Mouse (Mus musculus) midbrain, embryonic 15.5 days (tissue): ENCODE measurements around the gene Mrgpra2a. TPM values are rescaled to one million over a fixed set of nuclear protein-coding genes. Genes with fewer than 3 reads are reported as not detected.
"Not testable (repeated sequence)": the region's sequence is repeated elsewhere in the genome, so short reads cannot be mapped to it uniquely, and the experiment has no call there.

Experiments used
- ATAC-seq: fragments of 200-750 bp; cut with Nextera tagmentation; replicated peaks from 2 replicates; pipeline ENCODE4 v1.8.0; 2017; ENCODE audit warnings: moderate TSS enrichment
- H3K27ac ChIP-seq: fragments of 300-500 bp; sonication (generic); 2 replicates; pipeline ENCODE4 v1.5.1; 2015; ENCODE audit warnings: mild to moderate bottlenecking, inconsistent platforms
- H3K27me3 ChIP-seq: fragments of 300-500 bp; sonication (generic); replicated peaks from 2 replicates; pipeline ENCODE4 v1.6.1; 2015; ENCODE audit warnings: inconsistent platforms
- H3K36me3 ChIP-seq: fragments of 300-500 bp; sonication (generic); replicated peaks from 2 replicates; pipeline ENCODE4 v1.6.1; 2015; ENCODE audit warnings: inconsistent platforms
- H3K4me1 ChIP-seq: fragments of 300-500 bp; sonication (generic); 2 replicates; pipeline ENCODE4 v1.6.1; 2015; ENCODE audit warnings: inconsistent platforms
- H3K4me2 ChIP-seq: fragments of 300-500 bp; sonication (generic); 2 replicates; pipeline ENCODE4 v1.6.1; 2015; ENCODE audit warnings: inconsistent platforms, mild to moderate bottlenecking, moderate library complexity
- H3K4me3 ChIP-seq: fragments of 300-500 bp; sonication (generic); 2 replicates; pipeline ENCODE4 v1.5.1; 2015; ENCODE audit warnings: mild to moderate bottlenecking, inconsistent platforms
- H3K9ac ChIP-seq: fragments of 300-500 bp; sonication (generic); 2 replicates; pipeline ENCODE4 v1.6.1; 2015; ENCODE audit warnings: mild to moderate bottlenecking, inconsistent platforms
- H3K9me3 ChIP-seq: fragments of 300-500 bp; sonication (generic); 2 replicates; pipeline ENCODE4 v1.6.1; 2016; ENCODE audit warnings: inconsistent platforms
- WGBS: fragments of 180-500 bp; shearing (Covaris S2); methylation state at CpG from one replicate; pipeline ENCODE4 v1.1.7; 2015; ENCODE audit warnings: mixed read lengths; 5-methylcytosine and 5-hydroxymethylcytosine counted together
- polyA plus RNA-seq: library from polyadenylated mRNA; unstranded; fragments of >200 nt; fragmentation: Nextera tagmentation; extraction: Ambion mirVana; gene quantifications from 2 replicates; pipeline ENCODE4 v1.2.1, GENCODE M21; 2015

Gene Mrgpra2a
- not detected in 2 replicates for polyA plus RNA-seq

DNA sequence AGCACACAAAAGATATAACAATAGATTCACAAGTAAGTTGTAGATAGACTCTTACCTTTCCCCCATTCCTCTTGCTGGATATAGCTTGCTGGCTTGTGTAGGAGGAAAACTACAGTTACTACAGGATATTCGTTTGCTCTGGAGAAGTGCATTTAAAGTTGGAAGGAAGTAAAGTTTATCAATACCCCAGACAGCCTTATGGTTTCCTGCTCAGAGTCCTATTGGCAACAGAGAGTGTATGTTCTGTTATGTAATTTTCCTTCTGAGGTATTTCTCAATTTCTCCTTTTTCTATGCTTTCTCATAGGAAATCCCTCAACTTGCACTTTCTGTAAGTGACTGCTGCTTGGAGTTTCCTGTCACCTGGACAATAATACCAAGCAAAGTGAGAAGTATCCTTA lies at the start of gene Mrgpra2a:
TSS of gene Mrgpra2a (minus strand) at position 125 of the 400 bp plus-strand sequence.
- not testable (repeated sequence) for H3K4me1 ChIP-seq, ATAC-seq

DNA sequence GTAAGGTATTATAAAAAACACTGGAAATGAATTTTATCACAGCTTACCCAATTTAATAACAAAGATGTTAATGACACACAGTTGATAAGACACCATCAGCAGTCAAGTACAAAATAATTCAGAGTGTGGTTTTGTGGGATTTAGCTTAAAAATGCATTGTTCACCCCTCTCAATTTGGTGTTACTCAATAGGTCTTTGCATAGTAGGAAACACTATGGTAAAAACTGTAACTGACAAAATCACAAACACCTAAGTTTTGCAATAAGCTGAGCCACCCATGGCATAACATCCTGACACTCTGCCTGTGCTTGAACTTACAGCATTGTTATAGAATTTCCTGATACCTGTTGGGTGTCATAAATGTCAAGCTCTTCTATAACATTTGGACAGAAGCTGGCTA lies 39.3 kb upstream of the Mrgpra2a start:
- not testable (repeated sequence) for H3K4me3 ChIP-seq, H3K27ac ChIP-seq, H3K36me3 ChIP-seq, H3K4me2 ChIP-seq, ATAC-seq, H3K9ac ChIP-seq, H3K27me3 ChIP-seq, H3K4me1 ChIP-seq
- peaks cover 10% of the 10 kb centered on the region; the same call in 1 of the 2 replicates for H3K9me3 ChIP-seq

More for the DNA sequence above, at the start of gene Mrgpra2a:
- H3K27me3 ChIP-seq, H3K27ac ChIP-seq, H3K36me3 ChIP-seq, H3K4me3 ChIP-seq, H3K9ac ChIP-seq, H3K9me3 ChIP-seq, H3K4me2 ChIP-seq: not testable (repeated sequence)
- WGBS, result no CpG with 5 or more reads among the region's 1 CpGs

DNA sequence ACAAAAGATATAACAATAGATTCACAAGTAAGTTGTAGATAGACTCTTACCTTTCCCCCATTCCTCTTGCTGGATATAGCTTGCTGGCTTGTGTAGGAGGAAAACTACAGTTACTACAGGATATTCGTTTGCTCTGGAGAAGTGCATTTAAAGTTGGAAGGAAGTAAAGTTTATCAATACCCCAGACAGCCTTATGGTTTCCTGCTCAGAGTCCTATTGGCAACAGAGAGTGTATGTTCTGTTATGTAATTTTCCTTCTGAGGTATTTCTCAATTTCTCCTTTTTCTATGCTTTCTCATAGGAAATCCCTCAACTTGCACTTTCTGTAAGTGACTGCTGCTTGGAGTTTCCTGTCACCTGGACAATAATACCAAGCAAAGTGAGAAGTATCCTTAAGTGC lies 37.5 kb upstream of the Mrgpra2a start:
- not testable (repeated sequence) for H3K4me3 ChIP-seq, H3K4me2 ChIP-seq, H3K9me3 ChIP-seq, H3K27me3 ChIP-seq, H3K4me1 ChIP-seq, ATAC-seq, H3K27ac ChIP-seq, H3K36me3 ChIP-seq, H3K9ac ChIP-seq
- no CpG with 5 or more reads among the region's 1 CpGs for WGBS

DNA sequence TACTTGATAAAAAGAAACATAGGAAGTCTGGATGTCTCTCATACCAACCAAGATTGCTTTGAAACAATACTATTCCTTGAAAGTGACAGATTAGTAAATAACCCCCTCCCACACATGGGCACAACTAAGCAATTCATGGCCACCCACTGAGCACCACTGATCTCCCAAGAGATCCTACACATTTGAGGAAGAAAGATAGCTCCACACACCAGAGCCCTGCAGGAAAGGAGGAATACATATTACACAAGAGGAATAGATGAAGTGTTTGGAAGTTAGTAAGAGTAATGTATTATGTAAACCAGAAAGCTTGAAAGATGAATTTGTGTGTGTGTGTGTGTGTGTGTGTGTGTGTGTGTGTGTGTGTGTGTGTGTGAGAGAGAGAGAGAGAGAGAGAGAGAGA lies 31.2 kb upstream of the Mrgpra2a start:
- H3K9ac ChIP-seq, H3K4me2 ChIP-seq, H3K27me3 ChIP-seq, ATAC-seq, H3K27ac ChIP-seq, H3K4me3 ChIP-seq, H3K9me3 ChIP-seq, H3K36me3 ChIP-seq, H3K4me1 ChIP-seq: not testable (repeated sequence)

DNA sequence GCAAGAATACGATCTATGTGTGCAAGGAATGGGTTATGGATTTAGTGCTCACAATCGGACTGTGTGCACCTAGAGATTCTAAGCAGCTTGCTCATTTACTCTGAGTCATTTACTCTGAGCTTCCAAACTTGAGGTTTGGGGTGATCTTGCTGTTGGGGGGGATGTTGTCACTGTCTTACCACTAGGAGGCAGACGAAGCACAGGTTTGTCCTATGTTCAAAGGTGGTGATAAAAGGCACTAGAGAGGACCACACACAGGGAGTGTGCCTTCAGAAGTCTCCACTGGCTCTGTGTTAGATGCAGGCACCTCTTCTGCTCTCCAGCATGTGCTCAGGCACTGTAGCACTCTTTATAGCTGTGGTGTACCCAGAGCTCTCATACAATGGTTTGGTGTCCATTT lies 22.0 kb upstream of the Mrgpra2a start:
- not testable (repeated sequence) for H3K4me1 ChIP-seq, H3K27ac ChIP-seq, H3K4me3 ChIP-seq, H3K27me3 ChIP-seq, H3K9ac ChIP-seq, H3K9me3 ChIP-seq, H3K36me3 ChIP-seq, H3K4me2 ChIP-seq, ATAC-seq
- 56% methylated on average over 2 of the region's 3 CpGs for WGBS

DNA sequence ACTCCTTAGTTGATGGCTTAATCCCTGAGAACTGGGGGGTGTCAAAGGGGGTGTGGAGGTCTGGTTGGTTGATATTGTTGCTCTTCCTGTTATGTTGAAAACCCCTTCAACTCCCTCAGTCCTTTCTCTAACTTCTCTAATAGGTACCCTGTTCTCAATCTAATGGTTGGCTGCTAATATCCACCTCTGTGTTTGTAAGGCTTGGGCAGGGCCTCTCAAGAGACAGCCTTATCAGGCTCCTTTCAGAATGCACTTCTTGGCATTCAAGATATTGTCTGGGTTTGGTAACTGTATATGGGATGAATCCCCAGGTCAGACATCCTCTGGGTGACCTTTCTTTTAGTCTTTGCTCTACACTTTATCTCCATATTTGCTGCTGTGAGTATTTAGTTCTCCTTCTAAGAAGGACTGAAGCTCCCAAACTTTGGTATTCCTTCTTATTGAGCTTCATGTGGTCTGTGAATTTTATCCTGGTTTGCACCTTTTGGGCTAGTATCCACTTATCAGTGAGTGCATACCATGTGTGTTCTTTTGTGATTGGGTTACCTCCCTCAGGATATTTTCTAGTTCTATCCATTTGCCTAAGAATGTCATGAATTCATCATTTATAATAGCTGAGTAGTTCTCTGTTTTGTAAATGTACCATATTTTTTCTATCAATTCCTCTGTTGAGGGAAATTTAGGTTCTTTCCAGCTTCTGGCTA lies 13.5 kb upstream of the Mrgpra2a start:
- ATAC-seq, H3K9ac ChIP-seq: not testable (repeated sequence)

DNA sequence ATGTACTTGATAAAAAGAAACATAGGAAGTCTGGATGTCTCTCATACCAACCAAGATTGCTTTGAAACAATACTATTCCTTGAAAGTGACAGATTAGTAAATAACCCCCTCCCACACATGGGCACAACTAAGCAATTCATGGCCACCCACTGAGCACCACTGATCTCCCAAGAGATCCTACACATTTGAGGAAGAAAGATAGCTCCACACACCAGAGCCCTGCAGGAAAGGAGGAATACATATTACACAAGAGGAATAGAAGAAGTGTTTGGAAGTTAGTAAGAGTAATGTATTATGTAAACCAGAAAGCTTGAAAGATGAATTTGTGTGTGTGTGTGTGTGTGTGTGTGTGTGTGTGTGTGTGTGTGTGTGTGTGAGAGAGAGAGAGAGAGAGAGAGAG lies 6.2 kb downstream of the Mrgpra2a start:
- H3K4me3 ChIP-seq, H3K9me3 ChIP-seq, ATAC-seq, H3K4me1 ChIP-seq, H3K36me3 ChIP-seq, H3K27me3 ChIP-seq, H3K9ac ChIP-seq, H3K4me2 ChIP-seq, H3K27ac ChIP-seq: not testable (repeated sequence)

More for the DNA sequence above, 13.5 kb upstream of the Mrgpra2a start:
- H3K9me3 ChIP-seq, H3K27ac ChIP-seq, H3K4me1 ChIP-seq, H3K36me3 ChIP-seq, H3K4me3 ChIP-seq, H3K27me3 ChIP-seq, H3K4me2 ChIP-seq: not testable (repeated sequence)

DNA sequence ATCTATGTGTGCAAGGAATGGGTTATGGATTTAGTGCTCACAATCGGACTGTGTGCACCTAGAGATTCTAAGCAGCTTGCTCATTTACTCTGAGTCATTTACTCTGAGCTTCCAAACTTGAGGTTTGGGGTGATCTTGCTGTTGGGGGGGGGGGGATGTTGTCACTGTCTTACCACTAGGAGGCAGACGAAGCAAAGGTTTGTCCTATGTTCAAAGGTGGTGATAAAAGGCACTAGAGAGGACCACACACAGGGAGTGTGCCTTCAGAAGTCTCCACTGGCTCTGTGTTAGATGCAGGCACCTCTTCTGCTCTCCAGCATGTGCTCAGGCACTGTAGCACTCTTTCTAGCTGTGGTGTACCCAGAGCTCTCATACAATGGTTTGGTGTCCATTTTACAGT lies 15.5 kb downstream of the Mrgpra2a start:
- H3K9me3 ChIP-seq, H3K4me2 ChIP-seq, ATAC-seq, H3K4me1 ChIP-seq, H3K4me3 ChIP-seq, H3K27ac ChIP-seq, H3K36me3 ChIP-seq, H3K27me3 ChIP-seq, H3K9ac ChIP-seq: not testable (repeated sequence)
- WGBS, result 13% methylated on average over 1 of the region's 2 CpGs

DNA sequence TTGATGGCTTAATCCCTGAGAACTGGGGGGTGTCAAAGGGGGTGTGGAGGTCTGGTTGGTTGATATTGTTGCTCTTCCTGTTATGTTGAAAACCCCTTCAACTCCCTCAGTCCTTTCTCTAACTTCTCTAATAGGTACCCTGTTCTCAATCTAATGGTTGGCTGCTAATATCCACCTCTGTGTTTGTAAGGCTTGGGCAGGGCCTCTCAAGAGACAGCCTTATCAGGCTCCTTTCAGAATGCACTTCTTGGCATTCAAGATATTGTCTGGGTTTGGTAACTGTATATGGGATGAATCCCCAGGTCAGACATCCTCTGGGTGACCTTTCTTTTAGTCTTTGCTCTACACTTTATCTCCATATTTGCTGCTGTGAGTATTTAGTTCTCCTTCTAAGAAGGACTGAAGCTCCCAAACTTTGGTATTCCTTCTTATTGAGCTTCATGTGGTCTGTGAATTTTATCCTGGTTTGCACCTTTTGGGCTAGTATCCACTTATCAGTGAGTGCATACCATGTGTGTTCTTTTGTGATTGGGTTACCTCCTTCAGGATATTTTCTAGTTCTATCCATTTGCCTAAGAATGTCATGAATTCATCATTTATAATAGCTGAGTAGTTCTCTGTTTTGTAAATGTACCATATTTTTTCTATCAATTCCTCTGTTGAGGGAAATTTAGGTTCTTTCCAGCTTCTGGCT lies 24.0 kb downstream of the Mrgpra2a start:
- ATAC-seq, result not testable (repeated sequence)

DNA sequence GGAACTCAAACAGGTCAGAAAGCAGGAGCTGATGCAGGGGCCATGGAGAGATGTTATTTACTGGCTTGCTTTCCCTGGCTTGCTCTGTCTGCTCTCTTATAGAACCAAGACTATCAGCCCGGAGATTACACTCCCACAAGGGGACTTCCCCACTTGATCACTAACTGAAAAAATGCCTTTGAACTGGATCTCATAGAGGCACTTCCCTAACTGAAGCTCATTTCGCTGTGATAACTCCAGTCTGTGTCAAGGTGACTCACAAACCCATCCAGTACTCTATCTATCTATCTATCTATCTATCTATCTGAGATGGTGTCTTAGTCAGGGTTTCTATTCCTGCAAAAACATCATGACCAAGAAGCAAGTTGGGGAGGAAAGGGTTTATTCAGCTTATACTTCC lies 41.3 kb downstream of the Mrgpra2a start:
- Histone ChIP-seq H3K4me2 (no peak overlapping the region), H3K4me1 (no peaks in the 10 kb centered on the region), H3K36me3 (no peaks in the 10 kb centered on the region), H3K27me3 (no peaks in the 10 kb centered on the region), H3K9ac (no peak overlapping the region), H3K4me3 (no peak overlapping the region), H3K9me3 (peaks cover 6% of the 10 kb centered on the region), H3K27ac (no peak overlapping the region)
- WGBS, result 62% methylated on average over 2 of the region's 2 CpGs
- ATAC-seq, result no peak

More for the DNA sequence above, 24.0 kb downstream of the Mrgpra2a start:
- not testable (repeated sequence) for H3K4me3 ChIP-seq, H3K4me2 ChIP-seq, H3K27ac ChIP-seq, H3K27me3 ChIP-seq, H3K9ac ChIP-seq, H3K4me1 ChIP-seq, H3K9me3 ChIP-seq, H3K36me3 ChIP-seq

DNA sequence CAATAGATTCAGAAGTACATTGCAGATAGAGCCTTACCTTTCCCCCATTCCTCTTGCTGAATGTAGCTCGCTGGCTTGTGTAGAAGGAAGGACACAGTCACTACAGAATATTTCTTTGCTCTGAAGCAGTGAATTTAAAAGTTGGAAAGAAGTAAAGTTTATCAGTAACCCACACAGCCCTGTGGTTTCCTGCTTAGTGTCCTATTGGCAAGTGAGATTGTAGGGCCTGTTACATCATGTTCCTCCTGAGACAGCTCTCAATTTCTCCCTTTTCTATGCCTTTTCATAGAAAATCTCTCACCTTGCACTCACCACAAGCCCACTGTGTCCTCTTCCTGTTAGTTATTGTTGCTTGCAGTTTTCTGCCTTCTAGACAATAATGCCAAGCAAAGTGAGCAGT lies 42.4 kb downstream of the Mrgpra2a start:
- H3K4me1 ChIP-seq, result no peaks in the 10 kb centered on the region
- H3K36me3 ChIP-seq, result no peaks in the 10 kb centered on the region
- WGBS, result 43% methylated on average over 1 of the region's 1 CpGs
- no peaks in the 10 kb centered on the region for H3K27me3 ChIP-seq
- no peak overlapping the region for H3K4me2 ChIP-seq
- H3K27ac ChIP-seq, result no peak overlapping the region
- H3K4me3 ChIP-seq, result no peak overlapping the region
- peaks cover 6% of the 10 kb centered on the region for H3K9me3 ChIP-seq
- no peak overlapping the region for H3K9ac ChIP-seq
- ATAC-seq, result no peak

DNA sequence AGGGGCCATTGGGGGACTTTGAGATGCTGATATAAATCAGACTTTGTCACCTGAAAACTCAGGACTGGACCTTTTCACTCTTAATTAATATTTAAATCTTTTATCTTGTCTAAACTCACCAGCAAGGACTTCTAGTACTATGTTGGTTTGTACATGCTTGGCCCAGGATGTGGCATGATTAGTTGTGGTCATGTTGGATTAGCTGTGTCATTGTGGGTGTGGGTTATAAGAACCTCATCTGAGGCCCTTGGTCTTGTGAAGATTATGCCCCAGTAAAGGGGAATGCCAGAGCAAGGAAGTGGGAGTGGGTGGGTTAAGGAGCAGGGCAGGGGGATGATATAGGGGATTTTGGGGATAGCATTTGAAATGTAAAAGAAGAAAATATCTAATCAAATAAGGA lies 50.8 kb downstream of the Mrgpra2a start:
- H3K4me2 ChIP-seq, result no peak overlapping the region
- H3K4me1 ChIP-seq, result no peaks in the 10 kb centered on the region
- no peak for ATAC-seq
- H3K36me3 ChIP-seq, result no peaks in the 10 kb centered on the region
- no peaks in the 10 kb centered on the region for H3K27me3 ChIP-seq
- H3K27ac ChIP-seq, result no peak overlapping the region
- H3K9me3 ChIP-seq, result peaks cover 2% of the 10 kb centered on the region; the same call in 1 of the 2 replicates
- H3K4me3 ChIP-seq, result no peak overlapping the region
- no peak overlapping the region for H3K9ac ChIP-seq
